Mouse (Mus musculus) erythroblast, embryonic 14.5 days (primary cell): ENCODE results near the gene Ndufs2.

Experiments used
- GATA1 ChIP-seq: IDR thresholded peaks from 2 replicates; pipeline ENCODE4 v1.6.1; 2012; ENCODE audit warnings: low read length, inconsistent platforms, mixed read lengths
- TAL1 ChIP-seq: IDR thresholded peaks from 3 replicates; pipeline ENCODE4 v1.6.1; 2012; ENCODE audit warnings: low read length, inconsistent platforms, mixed read lengths

DNA sequence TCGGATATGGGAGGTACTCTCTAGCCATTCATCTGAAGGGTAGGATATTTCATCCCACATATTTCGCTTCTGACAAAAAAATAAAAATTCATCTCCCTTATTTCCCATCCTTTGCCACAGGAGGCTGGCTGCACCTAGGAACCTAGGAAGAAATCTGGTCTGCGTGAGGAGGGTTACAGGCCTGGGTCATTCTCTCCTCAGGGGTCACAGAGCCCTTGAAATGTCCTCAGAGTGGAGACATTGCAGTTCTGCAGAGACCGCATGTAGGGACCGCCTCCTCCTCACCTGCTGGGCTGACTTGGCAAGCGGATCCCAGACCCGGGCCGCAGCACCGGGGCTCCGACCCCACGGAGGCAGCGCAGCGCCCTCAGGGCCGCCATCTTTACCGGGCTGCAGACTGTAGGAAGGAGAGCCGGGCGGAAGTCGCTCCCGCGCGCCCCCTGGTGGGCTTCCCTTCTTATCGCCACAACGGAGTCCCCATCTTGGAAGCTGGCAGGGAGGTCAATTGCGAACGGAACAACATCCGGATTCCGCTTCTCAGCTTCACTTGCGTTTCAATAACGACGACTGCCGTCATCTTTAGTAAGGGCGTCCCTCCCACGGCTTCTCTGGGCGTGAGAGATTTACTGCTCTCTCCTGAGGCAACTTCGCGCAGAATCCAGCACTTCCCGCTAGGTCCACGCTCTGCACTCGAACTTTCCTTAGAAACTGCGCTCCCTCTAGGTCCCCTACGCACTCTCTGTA is 4.3 kb downstream of the Ndufs2 start:
- TF ChIP-seq GATA1 (no peak; the same call in 1 of the 2 replicates), TAL1 (no peak)
